Mouse (Mus musculus): ENCODE data around the gene Ubtd2. TPM values are rescaled to one million over a fixed set of nuclear protein-coding genes. Genes with fewer than 3 reads are reported as not detected.

The Ubtd2 gene
- total RNA-seq, 2 experiments from 2014 or later: not detected

DNA sequence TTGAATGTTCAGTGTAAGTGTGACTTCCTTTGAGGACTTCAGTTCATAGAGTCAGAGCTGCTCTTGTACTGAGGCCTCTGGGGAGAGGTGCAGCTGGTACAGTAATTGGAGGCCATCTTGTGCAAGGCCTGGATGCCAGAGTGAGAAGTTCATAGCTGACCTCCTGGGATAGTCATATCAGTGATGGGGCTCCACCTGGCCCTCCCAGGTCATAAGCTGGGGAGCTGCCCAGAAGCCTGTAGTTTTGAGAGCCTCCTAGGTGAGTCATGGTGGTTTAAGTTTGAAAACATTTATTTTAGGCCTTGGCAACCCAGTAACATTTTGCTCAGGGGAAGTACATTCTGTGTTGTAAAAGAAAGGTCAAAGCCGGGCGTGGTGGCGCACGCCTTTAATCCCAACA lies 102.9 kb downstream of the Ubtd2 start:
- no peak for ATAC-seq (replicated peaks; ENCODE audit: low FRiP score, poor library complexity, severe bottlenecking)

DNA sequence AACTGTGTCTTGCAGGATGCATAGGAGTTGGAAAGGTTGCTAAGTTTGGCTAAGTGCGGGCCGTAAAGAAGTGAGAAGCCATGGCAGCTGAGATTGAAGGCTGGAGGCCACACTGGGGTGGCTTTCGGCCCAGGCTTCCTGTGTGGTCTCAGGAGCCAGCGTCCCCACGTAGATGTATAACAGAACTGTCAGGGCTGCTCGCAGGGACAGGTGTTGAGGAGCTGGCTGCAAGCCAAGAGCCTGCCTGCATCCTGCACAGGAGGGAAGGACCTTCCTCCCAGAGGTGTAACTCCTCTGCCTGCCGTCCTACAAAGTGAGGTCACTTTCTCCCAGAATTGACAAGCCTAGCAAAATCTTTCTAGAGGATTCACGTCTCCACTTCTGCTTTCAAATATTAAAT lies 103.5 kb downstream of the Ubtd2 start:
- no peak for ATAC-seq (replicated peaks; ENCODE audit: low FRiP score, poor library complexity, severe bottlenecking)

DNA sequence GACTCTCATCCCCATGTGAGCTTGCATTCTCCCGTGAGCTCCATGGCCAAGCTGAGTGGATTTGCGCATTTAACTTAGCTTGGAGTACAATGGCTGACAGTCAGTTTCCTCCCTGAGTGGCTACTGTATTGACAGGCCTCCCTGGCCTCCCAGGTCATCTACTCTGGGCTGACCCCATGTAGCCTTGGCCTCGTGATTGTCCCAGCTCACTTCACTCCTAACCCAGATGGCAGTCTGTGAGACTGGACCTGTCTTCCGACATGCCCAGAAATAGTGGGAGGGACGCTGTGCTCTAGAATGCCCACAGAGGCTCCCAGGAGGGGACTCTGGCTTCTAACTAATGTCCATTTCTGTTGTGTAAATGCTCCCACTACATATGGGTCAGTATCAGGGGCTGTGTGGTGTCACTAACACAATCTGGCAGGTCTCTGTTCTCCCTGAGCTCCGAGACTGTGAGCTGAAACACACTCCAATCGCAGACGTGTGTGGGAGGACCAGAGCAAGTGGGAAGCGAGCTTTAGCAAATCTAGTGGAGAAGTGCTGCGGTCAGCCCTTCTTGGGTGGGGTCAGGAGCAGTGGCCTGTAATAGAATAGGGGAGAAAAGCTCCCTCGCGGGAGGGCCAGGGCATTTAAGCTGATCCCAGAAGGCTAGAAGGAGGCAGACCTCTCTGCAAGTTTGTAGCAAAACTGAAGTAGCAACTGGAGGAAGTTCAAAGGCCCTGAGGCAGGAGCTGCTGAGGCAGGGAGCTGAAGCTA lies 105.0 kb downstream of the Ubtd2 start:
- no peak for ATAC-seq (replicated peaks; ENCODE audit: low FRiP score, poor library complexity, severe bottlenecking)

DNA sequence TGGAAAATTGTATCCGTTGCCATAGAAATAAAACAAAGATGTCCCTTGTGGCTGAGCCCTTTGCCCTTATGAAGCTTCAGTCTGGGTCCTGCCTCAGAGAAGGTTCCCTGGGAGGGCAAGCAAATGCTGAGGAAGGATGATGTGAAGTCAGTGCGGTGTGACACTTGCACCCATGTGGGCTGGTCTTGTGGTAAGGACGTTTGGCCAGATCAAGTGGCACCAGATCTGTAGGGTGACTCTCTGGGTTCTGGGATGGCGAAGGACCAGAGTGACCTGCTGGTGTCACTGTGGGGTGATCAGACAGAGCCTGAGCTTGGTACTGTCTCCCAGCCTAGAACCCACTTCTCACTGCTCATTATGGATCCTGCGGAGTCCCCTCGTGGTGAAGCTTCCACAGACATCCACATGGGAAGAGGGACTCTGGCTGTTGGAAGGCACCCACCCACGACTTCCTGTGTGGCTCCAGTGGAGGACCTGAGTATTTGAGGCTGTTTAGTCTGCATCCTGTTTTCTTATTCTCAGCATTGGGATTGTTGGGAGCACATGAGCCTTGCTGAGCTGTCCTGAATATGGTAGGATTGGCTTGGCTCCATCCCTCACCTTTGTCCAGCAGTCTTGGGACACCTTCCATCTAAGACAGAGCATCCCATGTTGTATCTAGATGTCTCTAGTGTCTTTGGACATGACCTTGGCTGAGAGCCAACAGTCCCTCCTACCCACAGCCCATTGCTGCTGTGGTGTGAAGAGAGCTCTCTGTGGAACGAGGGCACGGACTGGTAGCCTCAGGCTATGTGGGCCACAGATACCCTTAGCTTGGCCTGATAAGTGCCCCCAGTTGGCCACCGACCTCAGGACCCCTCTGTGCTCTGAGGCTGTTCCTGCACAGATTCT lies 106.5 kb downstream of the Ubtd2 start:
- no peak for ATAC-seq (replicated peaks; ENCODE audit: low FRiP score, poor library complexity, severe bottlenecking)

DNA sequence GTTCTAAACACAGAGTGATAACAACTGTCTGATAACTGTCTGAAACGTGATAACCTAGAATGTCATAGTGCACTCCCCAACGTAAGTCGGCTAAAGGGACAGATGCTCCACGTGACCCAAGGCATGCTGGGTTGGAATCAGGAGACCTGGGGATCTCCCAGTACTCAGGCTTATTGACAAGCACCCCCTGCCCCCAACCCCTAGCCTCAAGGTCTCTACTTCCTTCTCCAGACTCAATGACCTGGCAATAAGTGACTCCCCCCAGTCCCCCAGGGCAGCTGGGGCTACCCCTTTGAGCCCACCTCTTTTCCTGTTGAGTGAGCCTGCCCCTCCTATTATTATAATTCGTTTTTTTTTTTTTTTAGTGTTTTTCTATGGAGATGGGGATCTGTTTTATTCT lies 107.5 kb downstream of the Ubtd2 start:
- ATAC-seq (replicated peaks; ENCODE audit: low FRiP score, poor library complexity, severe bottlenecking): no peak

DNA sequence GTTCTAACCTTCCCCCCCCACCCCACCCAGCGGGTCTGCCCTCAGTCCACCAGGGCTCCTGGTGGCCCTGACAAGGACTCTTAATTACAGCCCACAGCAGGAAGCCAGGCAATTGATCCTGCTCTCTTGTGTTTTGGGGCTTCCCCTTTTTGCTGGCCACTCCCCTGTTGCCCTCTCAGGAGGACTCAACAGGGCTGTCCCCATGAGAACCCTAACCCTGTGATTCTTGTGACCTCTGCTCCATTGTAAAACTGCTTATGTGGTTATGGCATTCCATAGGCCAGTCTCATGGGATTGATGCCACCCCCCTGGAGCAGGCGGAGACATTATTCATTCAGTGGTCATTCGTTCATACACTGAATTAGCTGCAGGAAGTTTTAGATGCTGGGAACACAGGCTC lies 108.5 kb downstream of the Ubtd2 start:
- ATAC-seq (replicated peaks; ENCODE audit: low FRiP score, poor library complexity, severe bottlenecking): no peak

DNA sequence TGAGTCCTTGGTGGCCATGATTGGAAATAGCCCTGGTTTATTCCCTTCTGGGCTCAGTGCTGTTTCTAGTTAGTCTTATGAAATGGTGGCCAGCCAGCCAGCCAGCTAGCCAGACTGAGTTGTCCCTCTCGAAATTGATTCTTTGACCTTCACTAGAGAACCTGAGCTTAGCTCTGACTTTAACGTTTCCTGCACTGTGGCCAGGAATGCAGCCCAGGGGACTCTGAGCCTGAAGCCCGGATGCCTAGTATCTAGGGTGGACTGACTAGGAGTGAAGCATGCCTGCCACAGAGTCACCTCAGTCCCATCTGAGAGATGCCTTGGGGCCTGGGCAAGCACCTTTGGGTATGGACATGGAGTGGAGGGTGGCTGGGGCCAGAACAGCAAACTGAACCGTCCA lies 109.5 kb downstream of the Ubtd2 start:
- no peak for ATAC-seq (replicated peaks; ENCODE audit: low FRiP score, poor library complexity, severe bottlenecking)

DNA sequence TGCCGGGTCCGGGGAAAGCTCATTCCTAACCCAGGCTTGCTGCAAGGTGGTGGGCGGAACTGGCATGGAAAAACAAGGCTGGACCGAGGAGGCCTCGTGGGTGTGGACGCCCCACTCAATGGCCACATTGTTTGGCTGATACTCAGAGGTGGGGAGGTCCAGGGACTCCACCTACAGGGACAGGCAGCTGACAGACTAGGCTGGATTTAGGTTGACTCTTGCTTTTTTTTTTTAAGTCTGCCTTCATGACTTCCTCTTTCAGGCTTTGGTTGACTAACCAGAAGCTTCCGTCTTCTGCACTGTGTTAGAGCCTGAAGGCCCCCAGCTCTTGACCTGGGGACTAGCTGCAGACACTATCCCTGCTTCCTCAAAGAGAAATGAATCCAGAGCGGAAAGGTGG lies 109.9 kb downstream of the Ubtd2 start:
- no peak for ATAC-seq (replicated peaks; ENCODE audit: low FRiP score, poor library complexity, severe bottlenecking)

DNA sequence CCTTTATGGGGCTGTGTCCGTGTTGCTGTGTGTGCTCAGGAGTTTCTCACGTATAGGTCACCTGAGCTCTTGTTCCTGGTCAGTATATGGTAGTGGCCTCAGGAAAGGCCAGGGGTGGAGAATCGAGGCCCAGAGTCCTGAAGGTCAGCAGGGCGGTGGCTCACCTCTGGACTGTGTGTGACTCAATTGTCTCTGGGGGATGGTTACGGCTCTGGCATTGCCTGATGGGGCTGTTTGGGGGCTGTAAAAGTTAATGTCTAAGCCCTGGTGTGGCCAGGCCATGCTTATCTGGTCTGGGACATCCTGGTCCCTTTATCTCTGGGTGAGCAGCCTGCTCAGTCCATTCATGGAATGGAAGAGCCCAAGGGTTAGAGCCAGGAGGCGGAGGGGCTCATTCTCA lies 111.0 kb downstream of the Ubtd2 start:
- ATAC-seq (replicated peaks; ENCODE audit: low FRiP score, poor library complexity, severe bottlenecking): no peak

Other genes with a start within 250 kb of the Ubtd2 start
- 52.3 and 53.7 TPM in 2 replicates for gene Snrnp25, start 250.0 kb upstream of the Ubtd2 start, total RNA-seq (2015; ENCODE audit: low replicate concordance)
- 31.8 and 104 TPM in 2 replicates for gene Snrnp25, start 250.0 kb upstream of the Ubtd2 start, total RNA-seq (2017; ENCODE audit: low replicate concordance)
- gene Rhbdf1, start 233.1 kb upstream of the Ubtd2 start, total RNA-seq (2015; ENCODE audit: low replicate concordance): not detected in 2 replicates
- 2.3 and 5.0 TPM in 2 replicates for gene Rhbdf1, start 233.1 kb upstream of the Ubtd2 start, total RNA-seq (2017; ENCODE audit: low replicate concordance)
- gene Mpg, start 228.9 kb upstream of the Ubtd2 start, total RNA-seq (2015; ENCODE audit: low replicate concordance): 13.0 and 14.1 TPM in 2 replicates
- gene Mpg, start 228.9 kb upstream of the Ubtd2 start, total RNA-seq (2017; ENCODE audit: low replicate concordance): 18.7 and 23.9 TPM in 2 replicates
- 75.9 and 106 TPM in 2 replicates for gene Nprl3, start 187.7 kb upstream of the Ubtd2 start, total RNA-seq (2015; ENCODE audit: low replicate concordance)
- gene Nprl3, start 187.7 kb upstream of the Ubtd2 start, total RNA-seq (2017; ENCODE audit: low replicate concordance): 143 and 155 TPM in 2 replicates
- not detected in 2 replicates for gene Hba-x, start 179.0 kb upstream of the Ubtd2 start, total RNA-seq (2015; ENCODE audit: low replicate concordance)
- not detected in 2 replicates for gene Hba-x, start 179.0 kb upstream of the Ubtd2 start, total RNA-seq (2017; ENCODE audit: low replicate concordance)
- gene Hba-a1, start 171.9 kb upstream of the Ubtd2 start, total RNA-seq (2015; ENCODE audit: low replicate concordance): 47,098 and 48,818 TPM in 2 replicates
- gene Hba-a1, start 171.9 kb upstream of the Ubtd2 start, total RNA-seq (2017; ENCODE audit: low replicate concordance): 9,652 and 12,236 TPM in 2 replicates
- 247 and 301 TPM in 2 replicates for gene Hbq1b, start 168.4 kb upstream of the Ubtd2 start, total RNA-seq (2015; ENCODE audit: low replicate concordance)
- gene Hbq1b, start 168.4 kb upstream of the Ubtd2 start, total RNA-seq (2017; ENCODE audit: low replicate concordance): 56.8 and 86.4 TPM in 2 replicates
- gene Hba-a2, start 158.9 kb upstream of the Ubtd2 start, total RNA-seq (2015; ENCODE audit: low replicate concordance): 80,494 and 89,325 TPM in 2 replicates
- gene Hba-a2, start 158.9 kb upstream of the Ubtd2 start, total RNA-seq (2017; ENCODE audit: low replicate concordance): 96,767 and 123,026 TPM in 2 replicates
- gene Hbq1a, start 155.3 kb upstream of the Ubtd2 start, total RNA-seq (2015; ENCODE audit: low replicate concordance): 4.2 TPM in 1 of 2 replicates, not detected in the other
- 9.9 TPM in 1 of 2 replicates, not detected in the other for gene Hbq1a, start 155.3 kb upstream of the Ubtd2 start, total RNA-seq (2017; ENCODE audit: low replicate concordance)
- 0.72 and 2.1 TPM in 2 replicates for gene Sh3pxd2b, start 107.5 kb upstream of the Ubtd2 start, total RNA-seq (2015; ENCODE audit: low replicate concordance)
- 0.26 TPM in 1 of 2 replicates, not detected in the other for gene Sh3pxd2b, start 107.5 kb upstream of the Ubtd2 start, total RNA-seq (2017; ENCODE audit: low replicate concordance)
- gene Efcab9, start 76.7 kb downstream of the Ubtd2 start, total RNA-seq (2015; ENCODE audit: low replicate concordance): not detected in 2 replicates
- gene Efcab9, start 76.7 kb downstream of the Ubtd2 start, total RNA-seq (2017; ENCODE audit: low replicate concordance): not detected in 2 replicates
- gene Stk10, start 77.9 kb downstream of the Ubtd2 start, total RNA-seq (2015; ENCODE audit: low replicate concordance): 14.3 and 15.1 TPM in 2 replicates
- 8.3 and 10.0 TPM in 2 replicates for gene Stk10, start 77.9 kb downstream of the Ubtd2 start, total RNA-seq (2017; ENCODE audit: low replicate concordance)
- gene Fbxw11, start 187.4 kb downstream of the Ubtd2 start, total RNA-seq (2015; ENCODE audit: low replicate concordance): 8.4 and 16.6 TPM in 2 replicates
- 14.9 and 30.0 TPM in 2 replicates for gene Fbxw11, start 187.4 kb downstream of the Ubtd2 start, total RNA-seq (2017; ENCODE audit: low replicate concordance)